Mouse (Mus musculus): ENCODE data around the gene Fam193b. TPM values are rescaled to one million over a fixed set of nuclear protein-coding genes. Genes with fewer than 3 reads are reported as not detected.
"Not testable (repeated sequence)": the region's sequence is repeated elsewhere in the genome, so short reads cannot be mapped to it uniquely, and the experiment has no call there.

Gene Fam193b
- polyA plus RNA-seq, 1 experiment from 2014 or later: 62.2 TPM

DNA sequence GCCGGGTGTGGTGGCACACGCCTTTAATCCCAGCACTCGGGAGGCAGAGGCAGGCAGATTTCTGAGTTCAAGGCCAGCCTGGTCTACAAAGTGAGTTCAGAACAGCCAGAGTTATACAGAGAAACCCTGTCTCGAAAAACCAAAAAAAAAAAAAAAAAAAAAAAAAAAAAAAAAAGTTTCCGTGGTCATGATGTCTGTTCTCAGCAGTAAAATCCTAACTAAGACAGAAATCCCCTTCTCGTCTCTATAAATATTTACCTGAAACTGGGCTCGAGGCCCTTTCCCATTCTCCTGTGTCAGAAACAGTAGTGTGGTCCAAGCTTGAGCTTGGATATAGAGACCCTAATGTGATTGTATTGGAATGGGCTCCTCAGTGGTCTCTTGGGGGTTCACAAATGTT, 6.0 kb upstream of the Fam193b start:
- ATAC-seq; H3K4me1 ChIP-seq (replicated peaks; ENCODE audit: control insufficient read depth, insufficient read depth, low read length); H3K27me3 ChIP-seq (replicated peaks; ENCODE audit: control insufficient read depth, insufficient read depth, low read length); H3K4me3 ChIP-seq (replicated peaks; ENCODE audit: low read length); H3K36me3 ChIP-seq (ENCODE audit: control insufficient read depth, insufficient read depth); H3K4me2 ChIP-seq (ENCODE audit: low read length); H3K9ac ChIP-seq (replicated peaks; ENCODE audit: low read depth, low read length); H3K9me3 ChIP-seq (ENCODE audit: control insufficient read depth, low read length); H3K27ac ChIP-seq (ENCODE audit: low read length): not testable (repeated sequence)
- WGBS: 88% methylated on average over 7 of the region's 7 CpGs

DNA sequence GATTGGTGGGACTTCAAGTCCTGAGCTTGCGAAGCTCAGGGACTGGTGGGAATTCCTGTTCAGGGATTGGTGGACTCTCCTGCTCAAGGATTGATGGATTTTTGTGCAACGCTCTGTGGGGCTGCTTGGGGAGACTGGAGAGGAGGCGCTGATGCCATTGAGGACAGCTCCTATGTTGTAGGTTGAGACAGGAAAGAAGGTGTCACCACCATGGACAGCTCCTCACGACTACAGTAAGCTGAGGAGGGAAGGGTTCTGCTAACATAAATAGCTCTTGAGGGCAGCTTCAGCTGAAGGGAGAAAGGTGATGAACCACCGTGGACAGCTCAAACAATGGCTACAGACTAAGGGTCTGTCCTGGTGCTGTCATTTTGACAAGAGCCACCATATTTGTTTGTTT, 5.0 kb upstream of the Fam193b start:
- H3K27me3 ChIP-seq (replicated peaks; ENCODE audit: control insufficient read depth, insufficient read depth, low read length): no peaks in the 10 kb centered on the region
- 63% methylated on average over 5 of the region's 5 CpGs for WGBS
- H3K4me2 ChIP-seq (ENCODE audit: low read length): no peak overlapping the region
- no peak for ATAC-seq
- H3K9ac ChIP-seq (replicated peaks; ENCODE audit: low read depth, low read length): no peak overlapping the region
- no peak overlapping the region for H3K4me3 ChIP-seq (replicated peaks; ENCODE audit: low read length)
- H3K36me3 ChIP-seq (ENCODE audit: control insufficient read depth, insufficient read depth): no peaks in the 10 kb centered on the region
- H3K9me3 ChIP-seq (ENCODE audit: control insufficient read depth, low read length): no peaks in the 10 kb centered on the region
- H3K4me1 ChIP-seq (replicated peaks; ENCODE audit: control insufficient read depth, insufficient read depth, low read length): peaks cover 8% of the 10 kb centered on the region
- no peak overlapping the region for H3K27ac ChIP-seq (ENCODE audit: low read length)

DNA sequence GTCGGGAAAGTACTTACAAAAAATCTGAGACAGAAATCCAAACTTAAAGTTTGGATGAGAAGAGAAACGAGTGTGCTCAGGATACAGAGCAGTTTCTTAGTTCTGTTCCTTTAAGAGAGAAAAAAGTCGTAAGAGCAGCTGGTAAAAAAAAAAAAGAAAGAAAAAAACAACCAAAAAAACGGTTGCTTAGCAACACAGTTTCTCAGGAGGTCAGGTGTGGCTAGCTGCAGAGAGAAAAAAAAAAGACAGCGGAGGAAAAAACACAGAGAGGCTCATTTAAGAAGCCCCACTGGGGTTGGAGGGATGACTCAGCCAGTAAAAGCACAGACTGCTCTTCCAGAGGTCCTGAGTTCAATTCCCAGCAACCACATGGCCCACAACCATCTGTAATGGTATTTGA, 3.4 kb upstream of the Fam193b start:
- no peak overlapping the region for H3K27ac ChIP-seq (ENCODE audit: low read length)
- no peak overlapping the region for H3K4me2 ChIP-seq (ENCODE audit: low read length)
- no peaks in the 10 kb centered on the region for H3K27me3 ChIP-seq (replicated peaks; ENCODE audit: control insufficient read depth, insufficient read depth, low read length)
- no peak overlapping the region for H3K4me3 ChIP-seq (replicated peaks; ENCODE audit: low read length)
- no peaks in the 10 kb centered on the region for H3K36me3 ChIP-seq (ENCODE audit: control insufficient read depth, insufficient read depth)
- no peak for ATAC-seq
- H3K9ac ChIP-seq (replicated peaks; ENCODE audit: low read depth, low read length): no peak overlapping the region
- H3K9me3 ChIP-seq (ENCODE audit: control insufficient read depth, low read length): no peaks in the 10 kb centered on the region
- WGBS: 61% methylated on average over 5 of the region's 5 CpGs
- peaks cover 14% of the 10 kb centered on the region for H3K4me1 ChIP-seq (replicated peaks; ENCODE audit: control insufficient read depth, insufficient read depth, low read length)

DNA sequence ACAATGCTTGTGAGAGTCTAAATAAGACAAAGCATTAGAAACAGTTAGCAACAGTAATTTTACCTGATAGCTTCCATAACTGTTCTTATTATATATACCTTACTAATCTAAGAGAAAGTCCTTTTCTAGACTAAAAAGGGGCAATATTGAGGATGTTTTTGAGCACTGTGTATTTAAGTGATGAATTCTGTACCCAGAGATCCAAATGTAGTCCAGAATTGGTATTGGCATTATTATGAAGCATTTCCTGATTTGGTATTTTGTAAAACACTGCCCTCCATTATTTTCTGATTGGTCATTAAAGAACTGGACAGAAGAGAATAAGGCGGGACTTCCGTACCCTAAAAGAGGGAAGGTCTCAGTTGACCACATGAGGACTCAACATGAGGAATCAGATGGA, 2.5 kb upstream of the Fam193b start, which contains the start of gene Tmed9:
TSS of gene Tmed9 (plus strand) at position 301 of the 400 bp plus-strand sequence.
- Histone ChIP-seq H3K9me3 (ENCODE audit: control insufficient read depth, low read length) (no peaks in the 10 kb centered on the region), H3K4me3 (replicated peaks; ENCODE audit: low read length) (no peak within 1 kb of the TSS), H3K9ac (replicated peaks; ENCODE audit: low read depth, low read length) (no peak within 1 kb of the TSS), H3K27ac (ENCODE audit: low read length) (no peak within 1 kb of the TSS), H3K36me3 (ENCODE audit: control insufficient read depth, insufficient read depth) (no peaks in the 10 kb centered on the region), H3K27me3 (replicated peaks; ENCODE audit: control insufficient read depth, insufficient read depth, low read length) (no peaks in the 10 kb centered on the region), H3K4me2 (ENCODE audit: low read length) (no peak within 1 kb of the TSS), H3K4me1 (replicated peaks; ENCODE audit: control insufficient read depth, insufficient read depth, low read length) (peaks cover 19% of the 10 kb centered on the region)
- WGBS: 97% methylated on average over 2 of the region's 2 CpGs
- no peak for ATAC-seq

DNA sequence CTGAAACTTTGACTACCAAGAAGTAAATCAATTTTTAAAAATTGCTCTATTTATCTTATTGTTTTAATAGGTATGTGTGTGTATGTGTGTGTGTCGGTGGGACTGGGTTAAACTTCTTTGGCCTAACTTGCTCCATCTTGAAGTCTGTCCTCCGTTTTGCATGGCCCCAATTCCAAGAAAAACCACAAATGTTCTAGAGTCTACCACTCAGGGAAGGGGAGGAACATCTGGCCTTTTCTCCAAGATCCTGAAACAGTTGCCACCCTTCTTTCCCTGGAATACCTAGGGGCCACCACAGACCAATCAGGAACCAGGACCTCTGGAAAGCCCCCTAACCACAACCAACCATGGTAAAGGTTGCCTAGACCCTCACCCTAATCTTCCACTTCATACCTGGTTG, 1.1 kb upstream of the Fam193b start:
- Histone ChIP-seq H3K4me3 (replicated peaks; ENCODE audit: low read length) (no peak overlapping the region), H3K27me3 (replicated peaks; ENCODE audit: control insufficient read depth, insufficient read depth, low read length) (no peaks in the 10 kb centered on the region), H3K4me1 (replicated peaks; ENCODE audit: control insufficient read depth, insufficient read depth, low read length) (peaks cover 30% of the 10 kb centered on the region), H3K9ac (replicated peaks; ENCODE audit: low read depth, low read length) (no peak overlapping the region), H3K36me3 (ENCODE audit: control insufficient read depth, insufficient read depth) (no peaks in the 10 kb centered on the region), H3K4me2 (ENCODE audit: low read length) (no peak overlapping the region; the same call in 1 of the 2 replicates), H3K27ac (ENCODE audit: low read length) (no peak overlapping the region), H3K9me3 (ENCODE audit: control insufficient read depth, low read length) (no peaks in the 10 kb centered on the region)
- WGBS: 77% methylated on average over 2 of the region's 2 CpGs
- ATAC-seq: no peak

DNA sequence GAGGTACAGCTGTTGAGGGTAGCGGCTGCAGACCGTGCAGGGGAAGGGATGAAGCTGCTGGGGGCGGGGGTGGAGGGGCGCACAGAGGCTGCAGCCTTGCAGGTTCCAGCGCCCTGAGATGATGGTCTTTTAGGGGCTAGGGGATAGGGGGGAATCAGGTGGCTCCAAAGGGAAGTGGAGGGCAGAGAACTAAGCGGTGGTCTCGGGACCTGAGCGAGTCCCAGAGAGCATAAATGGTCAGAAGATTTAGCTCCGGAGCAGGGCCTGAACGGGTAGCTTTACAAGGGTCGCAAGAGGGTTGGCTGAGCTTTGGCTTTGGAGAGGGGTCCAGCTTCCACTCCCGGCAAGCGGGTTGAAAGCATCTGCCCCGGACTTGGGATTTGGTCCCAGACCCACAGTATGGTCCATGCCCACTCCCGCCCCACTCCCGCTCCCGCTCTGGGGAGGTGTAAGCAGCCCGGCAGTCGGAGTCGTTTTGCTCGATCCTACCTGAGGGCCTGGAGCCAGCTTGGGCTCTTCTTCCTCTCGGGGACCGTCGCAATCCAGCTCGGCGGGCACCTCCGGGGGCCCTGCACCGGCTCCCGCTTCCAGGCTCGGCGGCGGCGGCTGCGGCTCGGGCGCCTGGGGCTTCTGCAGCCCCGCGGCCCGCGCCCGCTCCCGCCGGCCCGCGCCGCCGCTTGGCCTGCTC, 490 bp downstream of the Fam193b start:
- under 1% methylated on average over 36 of the region's 47 CpGs for WGBS
- peak overlapping the region; percentile 94 for H3K4me3 ChIP-seq (replicated peaks; ENCODE audit: low read length)
- peak; percentile 70 for ATAC-seq

DNA sequence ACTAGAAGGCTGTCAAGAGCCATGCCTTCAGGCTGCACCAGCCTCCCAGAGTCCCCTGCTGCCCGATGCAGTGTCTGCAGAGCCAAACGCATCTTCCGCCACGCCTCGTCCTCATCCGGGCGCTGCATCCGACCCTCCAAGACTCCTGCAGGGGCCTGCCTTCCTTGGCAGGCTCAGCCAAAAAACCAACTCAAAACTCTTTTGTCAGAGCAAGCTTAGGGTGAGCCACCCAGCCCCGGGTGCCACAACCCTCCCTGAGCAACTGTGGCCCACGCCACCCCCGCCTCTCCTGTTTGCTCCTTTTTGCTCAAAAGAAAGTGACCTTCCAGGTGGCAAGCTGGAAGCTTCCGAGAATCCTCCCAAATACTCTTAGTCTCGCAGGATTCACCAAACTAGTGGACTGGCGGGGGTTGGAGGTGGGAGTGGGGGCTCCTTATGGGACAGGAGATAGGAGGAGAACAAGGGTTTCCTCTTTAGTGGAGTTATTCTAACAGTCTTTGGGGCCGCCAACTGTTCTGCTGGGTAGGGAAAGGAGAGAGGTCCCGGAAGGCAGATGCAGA, 1.1 kb downstream of the Fam193b start:
- ATAC-seq: peak; percentile 21; the same call in 1 of the 2 replicates
- peak overlapping the region; percentile 93 for H3K4me2 ChIP-seq (ENCODE audit: low read length)
- WGBS: under 1% methylated on average over 16 of the region's 16 CpGs

More for the DNA sequence above, 490 bp downstream of the Fam193b start:
- peak overlapping the region; percentile 99 for H3K9ac ChIP-seq (replicated peaks; ENCODE audit: low read depth, low read length)
- H3K4me1 ChIP-seq (replicated peaks; ENCODE audit: control insufficient read depth, insufficient read depth, low read length): peaks cover 32% of the 10 kb centered on the region
- H3K27ac ChIP-seq (ENCODE audit: low read length): peak overlapping the region; percentile 92
- H3K36me3 ChIP-seq (ENCODE audit: control insufficient read depth, insufficient read depth): no peaks in the 10 kb centered on the region
- no peaks in the 10 kb centered on the region for H3K27me3 ChIP-seq (replicated peaks; ENCODE audit: control insufficient read depth, insufficient read depth, low read length)
- peak overlapping the region; percentile 93 for H3K4me2 ChIP-seq (ENCODE audit: low read length)
- no peaks in the 10 kb centered on the region for H3K9me3 ChIP-seq (ENCODE audit: control insufficient read depth, low read length)

DNA sequence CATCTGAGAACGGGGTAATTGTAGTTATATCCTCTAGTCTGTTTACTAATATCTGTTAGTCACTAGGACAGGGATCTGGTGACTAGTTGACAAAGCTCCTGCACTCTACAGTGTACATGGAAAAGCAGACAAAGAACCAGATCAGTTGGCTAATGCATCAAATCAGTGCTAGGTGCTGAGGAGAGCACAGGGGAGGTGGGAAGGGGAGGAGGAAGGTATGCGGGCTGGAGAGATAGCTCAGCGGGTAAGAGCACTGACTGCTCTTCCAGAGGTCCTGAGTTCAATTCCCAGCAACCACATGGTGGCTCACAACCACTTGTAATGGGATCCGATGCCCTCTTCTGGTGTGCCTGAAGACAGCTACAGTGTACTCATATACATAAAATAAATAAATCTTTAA, 2.4 kb downstream of the Fam193b start:
- not testable (repeated sequence) for ATAC-seq; H3K4me3 ChIP-seq (replicated peaks; ENCODE audit: low read length); H3K9me3 ChIP-seq (ENCODE audit: control insufficient read depth, low read length); H3K36me3 ChIP-seq (ENCODE audit: control insufficient read depth, insufficient read depth); H3K9ac ChIP-seq (replicated peaks; ENCODE audit: low read depth, low read length); H3K4me2 ChIP-seq (ENCODE audit: low read length); H3K27ac ChIP-seq (ENCODE audit: low read length); H3K27me3 ChIP-seq (replicated peaks; ENCODE audit: control insufficient read depth, insufficient read depth, low read length)
- peaks cover 32% of the 10 kb centered on the region for H3K4me1 ChIP-seq (replicated peaks; ENCODE audit: control insufficient read depth, insufficient read depth, low read length)
- WGBS: 83% methylated on average over 4 of the region's 4 CpGs

More for the DNA sequence above, 1.1 kb downstream of the Fam193b start:
- Histone ChIP-seq H3K4me1 (replicated peaks; ENCODE audit: control insufficient read depth, insufficient read depth, low read length) (peaks cover 32% of the 10 kb centered on the region), H3K9me3 (ENCODE audit: control insufficient read depth, low read length) (no peaks in the 10 kb centered on the region), H3K27me3 (replicated peaks; ENCODE audit: control insufficient read depth, insufficient read depth, low read length) (no peaks in the 10 kb centered on the region), H3K27ac (ENCODE audit: low read length) (peak overlapping the region; percentile 24), H3K36me3 (ENCODE audit: control insufficient read depth, insufficient read depth) (no peaks in the 10 kb centered on the region), H3K4me3 (replicated peaks; ENCODE audit: low read length) (peak overlapping the region; percentile 94), H3K9ac (replicated peaks; ENCODE audit: low read depth, low read length) (peak overlapping the region; percentile 99)

DNA sequence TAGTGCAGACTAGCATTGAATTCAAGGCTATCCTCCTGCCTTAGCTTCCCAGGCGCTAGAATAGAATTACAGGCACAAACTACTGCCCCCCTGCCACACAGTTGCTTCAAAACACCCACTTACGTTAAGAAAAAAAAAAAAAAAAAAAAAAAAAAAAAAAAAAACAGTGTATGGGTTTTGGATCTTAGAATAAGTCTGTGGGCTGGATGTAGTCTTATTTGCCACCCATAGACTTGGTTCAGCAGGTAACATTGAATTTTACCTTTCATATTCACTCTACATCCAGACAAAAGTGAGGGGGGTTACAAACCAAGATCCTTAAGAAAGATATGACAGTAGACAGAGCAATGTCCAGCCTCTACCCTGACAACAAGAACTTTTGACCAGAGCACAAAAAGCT, 3.0 kb downstream of the Fam193b start:
- Histone ChIP-seq H3K4me3 (replicated peaks; ENCODE audit: low read length) (no peak overlapping the region), H3K9ac (replicated peaks; ENCODE audit: low read depth, low read length) (no peak overlapping the region), H3K4me2 (ENCODE audit: low read length) (no peak overlapping the region), H3K9me3 (ENCODE audit: control insufficient read depth, low read length) (no peaks in the 10 kb centered on the region), H3K27ac (ENCODE audit: low read length) (no peak overlapping the region), H3K4me1 (replicated peaks; ENCODE audit: control insufficient read depth, insufficient read depth, low read length) (peaks cover 32% of the 10 kb centered on the region), H3K36me3 (ENCODE audit: control insufficient read depth, insufficient read depth) (no peaks in the 10 kb centered on the region), H3K27me3 (replicated peaks; ENCODE audit: control insufficient read depth, insufficient read depth, low read length) (no peaks in the 10 kb centered on the region)
- no peak for ATAC-seq
- WGBS: 91% methylated on average over 2 of the region's 2 CpGs

Measured in forebrain, embryonic 16.5 days (tissue).